Mouse (Mus musculus): Measurements from ENCODE around the gene S100a6. TPM values are rescaled to one million over a fixed set of nuclear protein-coding genes. Genes with fewer than 3 reads are reported as not detected.

Gene S100a6
- polyA plus RNA-seq, 1 experiment from 2014 or later = 422 TPM

GRCm38 (mm10) chr3:90627807-90628206 lies 15.1 kb downstream of the S100a6 start:
- no peaks in the 10 kb centered on the region for H3K36me3 ChIP-seq (ENCODE audit: control insufficient read depth, insufficient read depth, low read length)
- 0 out of 2 replicates have a peak overlapping the region, but pooled peaks have one; percentile 29 for H3K4me2 ChIP-seq (ENCODE audit: low read depth, low read length)
- peak; percentile 56 for ATAC-seq
- no peaks in the 10 kb centered on the region for H3K9me3 ChIP-seq (ENCODE audit: control insufficient read depth, low read length)
- H3K9ac ChIP-seq (ENCODE audit: low read depth, low read length) = no peak overlapping the region
- peaks cover 20% of the 10 kb centered on the region for H3K4me1 ChIP-seq (ENCODE audit: control insufficient read depth, insufficient read depth, low read length)
- H3K27ac ChIP-seq (ENCODE audit: low read length) = peak overlapping the region; percentile 90; the same call in 1 of the 2 replicates
- H3K4me3 ChIP-seq (ENCODE audit: low read length) = no peak overlapping the region
- H3K27me3 ChIP-seq (replicated peaks; ENCODE audit: control insufficient read depth, insufficient read depth, low read length) = no peaks in the 10 kb centered on the region
- WGBS = 53% methylated on average over 4 of the region's 4 CpGs

DNA sequence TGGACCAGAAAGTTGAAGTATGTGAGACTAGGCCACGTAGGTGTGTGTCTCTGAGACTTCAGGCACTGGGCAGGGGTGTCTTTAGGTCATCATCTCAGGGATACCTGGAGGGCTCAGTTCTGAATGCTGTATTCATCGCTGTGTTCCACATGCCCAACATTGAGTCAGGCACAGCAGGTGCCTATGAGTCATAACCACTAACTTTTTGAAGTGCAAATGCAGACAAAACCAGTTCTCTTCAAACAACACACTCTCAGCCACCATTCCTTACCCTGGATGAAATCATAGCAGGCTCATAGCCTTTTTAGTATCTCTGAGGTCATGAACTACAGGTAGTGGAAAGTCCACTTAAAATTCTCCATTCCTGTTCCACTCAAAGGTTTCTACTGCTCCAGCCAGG lies 16.6 kb downstream of the S100a6 start:
- no peak overlapping the region for H3K27ac ChIP-seq (ENCODE audit: low read length)
- H3K36me3 ChIP-seq (ENCODE audit: control insufficient read depth, insufficient read depth, low read length) = no peaks in the 10 kb centered on the region
- no peaks in the 10 kb centered on the region for H3K27me3 ChIP-seq (replicated peaks; ENCODE audit: control insufficient read depth, insufficient read depth, low read length)
- ATAC-seq = no peak
- H3K4me2 ChIP-seq (ENCODE audit: low read depth, low read length) = no peak overlapping the region
- 86% methylated on average over 2 of the region's 2 CpGs for WGBS
- H3K9ac ChIP-seq (ENCODE audit: low read depth, low read length) = no peak overlapping the region
- peaks cover 6% of the 10 kb centered on the region for H3K4me1 ChIP-seq (ENCODE audit: control insufficient read depth, insufficient read depth, low read length)
- H3K4me3 ChIP-seq (ENCODE audit: low read length) = no peak overlapping the region
- H3K9me3 ChIP-seq (ENCODE audit: control insufficient read depth, low read length) = no peaks in the 10 kb centered on the region

GRCm38 (mm10) chr3:90631984-90632383 lies 19.3 kb downstream of the S100a6 start:
- no peaks in the 10 kb centered on the region for H3K36me3 ChIP-seq (ENCODE audit: control insufficient read depth, insufficient read depth, low read length)
- no peak overlapping the region for H3K27ac ChIP-seq (ENCODE audit: low read length)
- H3K9me3 ChIP-seq (ENCODE audit: control insufficient read depth, low read length) = no peaks in the 10 kb centered on the region
- ATAC-seq = no peak
- 84% methylated on average over 2 of the region's 2 CpGs for WGBS
- no peak overlapping the region for H3K4me3 ChIP-seq (ENCODE audit: low read length)
- H3K4me1 ChIP-seq (ENCODE audit: control insufficient read depth, insufficient read depth, low read length) = no peaks in the 10 kb centered on the region
- no peak overlapping the region for H3K4me2 ChIP-seq (ENCODE audit: low read depth, low read length)
- no peak overlapping the region for H3K9ac ChIP-seq (ENCODE audit: low read depth, low read length)
- no peaks in the 10 kb centered on the region for H3K27me3 ChIP-seq (replicated peaks; ENCODE audit: control insufficient read depth, insufficient read depth, low read length)

DNA sequence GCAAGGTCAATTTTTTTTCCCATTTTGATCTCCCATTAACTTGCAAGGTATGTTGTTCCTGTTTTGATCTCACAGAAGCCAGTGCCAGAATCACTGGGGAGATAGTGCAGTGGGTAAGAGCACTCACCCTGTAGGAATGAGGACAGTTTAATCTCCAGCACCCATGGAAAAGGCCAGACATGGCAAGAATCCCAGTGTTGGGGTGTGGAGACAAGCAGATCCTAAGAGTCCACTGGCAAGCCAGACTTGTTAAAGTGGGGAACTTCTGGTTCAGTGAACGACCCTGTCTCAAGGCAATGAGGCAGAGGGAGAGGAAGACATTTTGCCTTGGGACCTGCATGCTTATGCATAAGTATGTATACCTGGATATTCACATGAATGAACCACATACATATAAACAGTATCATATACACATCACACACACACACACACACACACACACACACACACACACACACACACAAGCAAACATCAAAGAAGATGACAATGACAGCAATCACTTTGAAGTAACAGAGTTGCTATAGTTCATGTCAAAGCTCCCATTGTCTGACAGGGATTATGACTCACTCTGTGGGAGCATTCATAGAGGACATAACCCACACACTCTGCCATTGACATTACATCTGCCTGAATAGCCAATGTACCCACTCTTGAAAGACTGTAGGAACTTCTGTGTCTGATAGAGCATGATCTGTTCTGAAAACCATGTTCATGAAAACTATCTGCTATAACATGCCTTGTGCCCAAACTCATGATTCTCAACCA lies 26.0 kb downstream of the S100a6 start:
- Histone ChIP-seq H3K27me3 (replicated peaks; ENCODE audit: control insufficient read depth, insufficient read depth, low read length) (no peaks in the 10 kb centered on the region), H3K4me1 (ENCODE audit: control insufficient read depth, insufficient read depth, low read length) (no peaks in the 10 kb centered on the region), H3K4me2 (ENCODE audit: low read depth, low read length) (no peak overlapping the region), H3K36me3 (ENCODE audit: control insufficient read depth, insufficient read depth, low read length) (no peaks in the 10 kb centered on the region), H3K9ac (ENCODE audit: low read depth, low read length) (no peak overlapping the region), H3K27ac (ENCODE audit: low read length) (no peak overlapping the region), H3K4me3 (ENCODE audit: low read length) (no peak overlapping the region), H3K9me3 (ENCODE audit: control insufficient read depth, low read length) (no peaks in the 10 kb centered on the region)
- 72% methylated on average over 1 of the region's 1 CpGs for WGBS
- no peak for ATAC-seq

GRCm38 (mm10) chr3:90639511-90640154 lies 27.0 kb downstream of the S100a6 start:
- WGBS = 50% methylated on average over 7 of the region's 7 CpGs
- H3K9ac ChIP-seq (ENCODE audit: low read depth, low read length) = no peak overlapping the region
- no peaks in the 10 kb centered on the region for H3K36me3 ChIP-seq (ENCODE audit: control insufficient read depth, insufficient read depth, low read length)
- no peaks in the 10 kb centered on the region for H3K27me3 ChIP-seq (replicated peaks; ENCODE audit: control insufficient read depth, insufficient read depth, low read length)
- no peak overlapping the region for H3K27ac ChIP-seq (ENCODE audit: low read length)
- no peaks in the 10 kb centered on the region for H3K9me3 ChIP-seq (ENCODE audit: control insufficient read depth, low read length)
- ATAC-seq = no peak
- H3K4me3 ChIP-seq (ENCODE audit: low read length) = no peak overlapping the region
- H3K4me1 ChIP-seq (ENCODE audit: control insufficient read depth, insufficient read depth, low read length) = no peaks in the 10 kb centered on the region
- H3K4me2 ChIP-seq (ENCODE audit: low read depth, low read length) = no peak overlapping the region

DNA sequence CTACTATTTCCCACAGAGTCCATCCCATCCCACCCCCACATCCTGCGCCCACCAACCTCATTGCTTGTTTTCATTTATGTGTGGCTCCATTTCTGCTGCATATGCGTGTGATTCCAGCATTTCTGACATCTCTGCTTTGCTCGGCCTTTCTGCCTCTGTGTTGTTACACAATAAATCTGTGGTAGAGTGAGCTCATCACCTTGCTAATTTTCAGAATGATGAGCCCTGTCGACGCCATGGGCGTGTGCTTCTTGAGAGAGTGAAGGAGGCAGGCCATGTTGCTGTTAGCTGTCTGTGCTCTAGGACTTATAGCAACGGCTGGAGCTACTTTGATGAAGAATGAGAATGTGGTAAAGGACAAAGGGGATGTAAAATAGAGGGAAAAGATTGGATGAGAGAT lies 28.3 kb downstream of the S100a6 start:
- Histone ChIP-seq H3K27ac (ENCODE audit: low read length) (no peak overlapping the region), H3K9me3 (ENCODE audit: control insufficient read depth, low read length) (no peaks in the 10 kb centered on the region), H3K4me2 (ENCODE audit: low read depth, low read length) (no peak overlapping the region), H3K27me3 (replicated peaks; ENCODE audit: control insufficient read depth, insufficient read depth, low read length) (no peaks in the 10 kb centered on the region), H3K4me3 (ENCODE audit: low read length) (no peak overlapping the region), H3K9ac (ENCODE audit: low read depth, low read length) (no peak overlapping the region), H3K36me3 (ENCODE audit: control insufficient read depth, insufficient read depth, low read length) (no peaks in the 10 kb centered on the region), H3K4me1 (ENCODE audit: control insufficient read depth, insufficient read depth, low read length) (no peaks in the 10 kb centered on the region)
- no peak for ATAC-seq
- 79% methylated on average over 7 of the region's 7 CpGs for WGBS

DNA sequence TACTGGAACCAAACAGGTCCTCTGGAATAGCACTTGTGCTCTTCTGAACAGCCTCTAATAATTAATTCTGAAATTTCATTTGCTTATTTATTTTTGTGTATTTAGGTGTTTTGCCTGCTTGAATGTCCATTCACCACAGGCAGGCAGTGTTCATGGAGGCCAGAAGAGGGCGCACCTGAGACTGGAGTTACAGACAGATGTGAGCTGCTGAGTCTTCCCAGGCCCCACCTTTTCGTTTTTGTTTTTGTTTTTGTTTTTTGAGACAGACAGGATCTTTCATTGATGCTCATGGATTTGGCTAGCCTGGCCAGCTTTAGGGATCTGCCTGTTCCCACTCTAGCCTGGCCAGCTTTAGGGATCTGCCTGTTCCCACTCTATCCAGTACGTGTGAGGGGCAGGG lies 31.5 kb downstream of the S100a6 start:
- no peaks in the 10 kb centered on the region for H3K4me1 ChIP-seq (ENCODE audit: control insufficient read depth, insufficient read depth, low read length)
- no peak overlapping the region for H3K4me3 ChIP-seq (ENCODE audit: low read length)
- no peak for ATAC-seq
- no peak overlapping the region for H3K9ac ChIP-seq (ENCODE audit: low read depth, low read length)
- H3K9me3 ChIP-seq (ENCODE audit: control insufficient read depth, low read length) = no peaks in the 10 kb centered on the region
- H3K27me3 ChIP-seq (replicated peaks; ENCODE audit: control insufficient read depth, insufficient read depth, low read length) = no peaks in the 10 kb centered on the region
- no peak overlapping the region for H3K27ac ChIP-seq (ENCODE audit: low read length)
- no peak overlapping the region for H3K4me2 ChIP-seq (ENCODE audit: low read depth, low read length)
- no peaks in the 10 kb centered on the region for H3K36me3 ChIP-seq (ENCODE audit: control insufficient read depth, insufficient read depth, low read length)
- 45% methylated on average over 3 of the region's 3 CpGs for WGBS

DNA sequence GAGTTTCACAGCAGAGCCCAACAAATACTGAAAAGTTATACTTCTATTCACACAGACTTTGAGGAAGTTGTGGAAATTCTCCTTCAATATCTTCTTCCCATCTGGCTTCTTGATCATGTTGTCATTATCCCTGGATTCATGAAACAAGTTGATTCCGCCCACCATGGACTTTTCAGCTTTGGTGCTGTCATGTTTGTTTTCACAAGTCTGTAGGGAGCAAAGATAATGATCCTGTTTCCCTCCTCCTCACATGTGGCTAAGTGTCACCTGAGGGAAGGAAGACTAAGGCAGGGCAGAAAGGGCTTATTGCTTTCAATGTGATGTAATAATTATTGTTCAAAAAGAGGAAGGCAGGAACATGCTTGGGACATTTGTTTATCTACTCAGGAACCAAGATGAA lies 34.6 kb downstream of the S100a6 start:
- Histone ChIP-seq H3K4me3 (ENCODE audit: low read length) (no peak overlapping the region), H3K4me2 (ENCODE audit: low read depth, low read length) (no peak overlapping the region), H3K27me3 (replicated peaks; ENCODE audit: control insufficient read depth, insufficient read depth, low read length) (no peaks in the 10 kb centered on the region), H3K9ac (ENCODE audit: low read depth, low read length) (no peak overlapping the region), H3K9me3 (ENCODE audit: control insufficient read depth, low read length) (no peaks in the 10 kb centered on the region), H3K27ac (ENCODE audit: low read length) (no peak overlapping the region), H3K4me1 (ENCODE audit: control insufficient read depth, insufficient read depth, low read length) (no peaks in the 10 kb centered on the region), H3K36me3 (ENCODE audit: control insufficient read depth, insufficient read depth, low read length) (no peaks in the 10 kb centered on the region)
- no peak for ATAC-seq
- 81% methylated on average over 1 of the region's 1 CpGs for WGBS

GRCm38 (mm10) chr3:90648981-90649380 lies 36.3 kb downstream of the S100a6 start:
- no peak overlapping the region for H3K27ac ChIP-seq (ENCODE audit: low read length)
- no peaks in the 10 kb centered on the region for H3K36me3 ChIP-seq (ENCODE audit: control insufficient read depth, insufficient read depth, low read length)
- ATAC-seq = no peak
- no peaks in the 10 kb centered on the region for H3K4me1 ChIP-seq (ENCODE audit: control insufficient read depth, insufficient read depth, low read length)
- H3K9me3 ChIP-seq (ENCODE audit: control insufficient read depth, low read length) = no peaks in the 10 kb centered on the region
- H3K4me2 ChIP-seq (ENCODE audit: low read depth, low read length) = no peak overlapping the region
- no peak overlapping the region for H3K9ac ChIP-seq (ENCODE audit: low read depth, low read length)
- H3K4me3 ChIP-seq (ENCODE audit: low read length) = no peak overlapping the region
- no peaks in the 10 kb centered on the region; the same call in 1 of the 2 replicates for H3K27me3 ChIP-seq (replicated peaks; ENCODE audit: control insufficient read depth, insufficient read depth, low read length)

Data from intestine, embryonic 16.5 days (tissue).